Mouse (Mus musculus): ENCODE data around the gene Trpt1. TPM values are rescaled to one million over a fixed set of nuclear protein-coding genes. Genes with fewer than 3 reads are reported as not detected.
"Not testable (repeated sequence)": the region's sequence is repeated elsewhere in the genome, so short reads cannot be mapped to it uniquely, and the experiment has no call there.

The Trpt1 gene
- total RNA-seq, 1 experiment from 2014 or later = not detected

DNA sequence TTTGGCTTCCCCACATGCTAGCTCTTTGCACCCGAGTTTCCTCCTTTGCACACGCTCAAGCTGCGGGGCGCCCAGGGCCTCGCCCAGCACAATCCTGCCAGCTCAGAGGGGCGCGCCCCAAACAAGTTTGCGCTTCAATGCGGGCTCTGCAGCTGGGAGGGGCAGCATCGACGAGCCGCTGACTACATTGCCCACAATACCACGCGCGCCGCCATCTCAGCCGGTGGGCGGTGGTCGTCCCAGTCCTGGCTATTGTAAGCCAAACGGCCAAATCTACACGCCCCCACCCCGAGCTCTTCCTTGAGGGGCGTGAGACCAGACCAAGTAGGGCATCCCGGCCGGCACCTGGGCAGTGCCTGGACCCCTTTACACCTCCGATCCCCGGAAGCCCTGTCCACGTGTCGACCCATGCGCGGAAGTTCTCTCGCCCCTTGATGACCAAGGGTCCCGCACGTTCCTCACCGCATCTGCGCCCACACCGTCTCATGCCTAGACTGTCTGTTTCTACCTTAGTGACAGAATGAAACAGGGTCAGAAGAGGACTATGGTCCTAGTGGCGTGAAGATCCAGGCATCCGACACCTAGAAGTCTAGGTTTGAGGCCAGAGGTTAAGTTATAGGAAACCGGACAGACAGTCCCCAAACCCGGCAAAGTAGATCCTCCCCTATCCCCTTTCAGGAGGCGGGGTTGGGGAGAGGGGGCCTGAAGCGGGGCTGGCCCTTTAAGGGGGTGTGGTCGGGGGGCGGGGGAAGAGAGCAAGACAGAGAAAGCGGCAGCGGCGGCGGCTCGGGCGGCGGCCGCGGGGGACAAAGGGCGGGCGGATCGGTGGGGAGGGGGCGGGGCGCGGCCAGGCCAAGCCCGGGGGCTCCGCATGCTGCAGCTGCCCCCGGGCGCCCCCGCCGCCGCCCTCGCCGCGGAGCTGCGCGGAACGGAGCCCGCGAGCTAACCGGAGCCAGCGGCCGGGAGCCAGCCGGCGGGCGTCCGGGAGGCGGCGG is 21.4 kb upstream of the Trpt1 start, which contains the start of gene Ppp1r14b:
Gene Ppp1r14b (plus strand): TSS at position 758 of the 995 bp plus-strand sequence.
- peak; percentile 69 for ATAC-seq (replicated peaks; ENCODE audit: low read depth, poor library complexity, severe bottlenecking)

DNA sequence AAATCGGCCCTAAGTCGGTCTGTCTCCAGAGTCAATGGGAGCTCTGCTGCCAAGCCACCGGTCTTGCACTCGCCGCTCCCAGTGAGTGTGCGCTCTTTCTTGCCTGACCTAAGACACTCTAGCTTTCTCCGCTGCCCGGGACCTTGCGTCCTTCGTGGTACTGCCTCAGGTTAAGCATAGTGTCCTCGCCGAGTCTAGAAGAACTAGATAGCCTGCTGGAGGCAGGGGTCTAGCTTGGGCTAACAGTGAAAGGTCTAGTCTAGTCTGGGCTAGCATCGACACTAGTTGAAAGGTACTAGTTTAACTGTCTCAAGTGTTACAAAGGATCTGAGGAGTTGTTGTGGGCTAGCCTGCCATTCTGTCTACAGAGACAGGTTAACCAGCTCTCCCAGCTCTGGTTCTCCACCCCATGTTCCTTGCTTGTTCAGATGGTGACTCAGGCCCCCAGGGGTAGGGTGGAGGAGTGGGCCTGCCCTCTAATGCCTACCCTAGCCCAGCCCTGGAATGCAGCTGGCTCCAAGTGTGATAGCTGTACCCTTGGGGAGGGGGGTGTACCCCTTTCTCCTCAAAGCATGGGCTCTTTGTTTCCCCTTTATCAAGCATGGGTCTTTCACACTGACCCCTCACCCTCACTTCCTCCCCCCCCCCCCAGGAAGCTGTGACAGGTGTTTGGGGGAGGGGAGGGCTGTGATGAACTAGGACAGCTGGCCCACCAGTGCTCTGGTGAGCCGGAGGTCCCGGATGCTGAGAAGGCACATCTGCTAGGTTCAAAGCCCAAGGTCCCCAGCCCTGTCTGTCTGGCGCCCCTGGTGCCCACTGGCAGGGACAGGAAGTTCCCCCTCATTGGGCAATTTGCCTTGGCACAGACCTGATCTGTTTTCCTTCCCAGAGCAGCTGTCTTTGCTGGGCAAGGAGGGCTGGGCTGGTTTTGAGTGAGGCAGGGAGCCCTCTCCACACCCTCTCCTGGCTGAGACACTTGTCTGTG is 20.1 kb upstream of the Trpt1 start, which contains the start of gene Plcb3:
Gene Plcb3 (minus strand): TSS at position 934 of the 985 bp plus-strand sequence.
- peak; percentile 16 for ATAC-seq (replicated peaks; ENCODE audit: low read depth, poor library complexity, severe bottlenecking)

DNA sequence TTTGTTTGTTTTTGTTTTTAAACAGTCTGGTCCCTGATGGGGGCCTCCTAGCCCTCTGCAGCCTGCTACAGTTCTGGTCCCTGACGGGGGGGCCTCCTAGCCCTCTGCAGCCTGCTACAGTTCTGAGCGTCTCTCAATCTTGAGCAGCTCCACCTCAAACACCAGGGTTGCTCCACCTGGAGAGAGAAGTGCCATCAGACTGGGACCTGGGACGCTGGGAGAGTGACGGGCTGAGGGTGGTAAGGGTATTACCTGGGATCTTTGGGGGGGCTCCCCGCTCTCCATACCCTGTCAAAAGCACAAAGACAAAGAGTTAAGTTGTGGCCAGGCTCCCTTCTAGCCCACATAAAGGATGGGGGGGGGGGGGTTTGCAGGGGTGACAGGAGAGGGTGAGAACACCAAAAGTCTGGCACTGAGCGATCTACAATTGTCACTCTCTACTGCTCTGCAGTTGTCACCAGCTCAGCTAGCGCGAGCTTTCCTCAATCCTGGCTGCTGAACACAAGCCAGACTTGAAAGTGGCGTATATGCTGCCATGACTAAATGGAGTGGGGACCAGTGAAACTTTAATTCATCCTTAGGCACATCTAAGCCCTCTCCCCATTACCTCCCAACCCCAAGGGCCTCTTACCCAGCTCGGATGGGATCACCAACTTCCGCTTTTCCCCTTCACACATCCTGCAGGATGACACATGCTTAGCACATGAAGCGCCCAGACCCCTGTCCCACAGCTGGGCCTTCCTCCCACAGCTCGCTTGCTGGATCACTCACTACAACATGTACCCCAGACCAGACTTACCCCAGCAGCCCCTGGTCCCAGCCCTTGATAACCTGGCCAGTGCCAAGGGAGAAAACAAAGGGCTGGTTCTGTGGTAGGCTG is 17.9 kb upstream of the Trpt1 start:
- ATAC-seq (replicated peaks; ENCODE audit: low read depth, poor library complexity, severe bottlenecking) = no peak

DNA sequence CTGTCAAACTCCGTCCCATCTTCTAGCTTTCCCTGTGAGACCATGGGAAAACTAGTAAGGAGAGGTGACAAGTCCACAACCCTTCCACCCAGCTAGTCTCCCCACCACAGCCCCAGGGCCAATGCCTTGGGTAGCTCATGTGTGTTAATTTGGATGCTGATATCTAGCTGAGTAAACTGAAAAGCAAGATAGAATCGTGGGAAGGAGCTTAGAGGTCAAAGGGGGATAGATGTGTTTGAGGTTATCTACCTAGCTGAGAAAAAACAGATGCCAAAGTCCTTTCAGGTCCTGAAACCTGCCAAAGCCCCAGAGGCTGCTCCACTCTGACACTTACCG is 17.3 kb upstream of the Trpt1 start:
- no peak for ATAC-seq (replicated peaks; ENCODE audit: low read depth, poor library complexity, severe bottlenecking)

DNA sequence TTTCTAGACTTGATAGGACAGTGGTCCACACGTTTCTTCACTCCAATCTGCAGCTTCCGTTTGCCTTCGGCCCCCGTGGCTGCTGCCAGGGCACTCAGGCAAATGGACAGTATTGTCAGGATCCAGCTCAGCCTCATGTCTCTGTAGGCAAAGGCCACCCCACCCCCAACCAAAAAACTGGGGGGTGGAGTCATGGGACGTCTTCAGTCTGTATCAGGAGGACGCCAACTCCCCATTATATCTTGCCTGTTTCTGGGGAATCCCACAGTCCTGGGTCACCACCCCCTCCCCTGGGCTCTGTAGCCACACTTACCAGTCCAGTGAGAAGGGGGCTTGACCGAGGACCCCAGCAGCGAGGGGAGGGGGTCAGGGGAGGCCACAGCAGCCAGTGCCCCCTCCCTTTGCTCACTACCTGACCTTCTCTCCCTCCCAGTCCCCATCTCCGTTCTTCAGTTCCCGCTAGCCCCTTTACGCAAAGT is 16.9 kb upstream of the Trpt1 start:
- no peak for ATAC-seq (replicated peaks; ENCODE audit: low read depth, poor library complexity, severe bottlenecking)

DNA sequence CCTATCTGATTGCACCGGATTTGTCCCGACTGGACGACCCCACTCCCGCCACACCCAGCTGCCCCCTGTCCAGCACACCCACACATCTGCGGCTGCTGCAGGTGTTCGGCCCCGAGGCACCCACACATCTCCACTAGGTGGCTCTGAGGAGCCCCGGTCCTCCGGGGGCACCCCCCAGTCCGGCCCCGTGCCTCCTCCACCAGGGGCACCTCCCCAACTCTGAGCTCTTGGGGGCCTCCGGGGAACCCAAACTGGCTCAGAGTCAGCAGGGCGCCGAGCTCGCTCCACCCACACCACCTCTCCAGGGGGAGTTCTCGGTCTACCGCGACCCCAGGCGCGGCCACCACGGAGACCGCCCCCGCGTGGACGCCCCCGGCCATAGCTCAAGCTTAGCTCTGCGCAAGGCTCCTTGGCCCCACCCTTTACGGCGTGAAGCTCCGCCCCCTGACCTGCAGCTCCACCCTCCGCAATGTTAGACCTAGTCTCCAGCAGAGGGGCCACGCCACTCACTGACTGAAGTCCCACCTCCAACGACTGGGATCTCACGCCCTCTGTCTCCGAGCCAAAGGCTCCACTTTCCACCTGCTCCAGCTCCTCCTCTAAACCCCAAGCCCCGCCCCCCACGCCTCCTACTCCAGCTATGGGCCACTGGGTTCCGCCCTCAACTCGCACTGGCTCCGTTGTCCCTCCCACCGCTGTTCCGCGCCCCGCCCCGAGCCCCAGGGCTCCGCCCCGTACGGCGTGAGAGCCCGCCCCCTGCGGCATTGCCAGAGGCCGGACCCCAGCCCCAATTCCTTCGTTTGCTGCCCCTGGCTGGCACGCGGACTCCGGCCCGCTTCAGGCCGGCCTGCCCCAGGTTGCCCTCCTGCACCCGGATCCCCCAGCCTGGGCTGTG is 16.2 kb upstream of the Trpt1 start:
- peak; percentile 79 for ATAC-seq (replicated peaks; ENCODE audit: low read depth, poor library complexity, severe bottlenecking)

DNA sequence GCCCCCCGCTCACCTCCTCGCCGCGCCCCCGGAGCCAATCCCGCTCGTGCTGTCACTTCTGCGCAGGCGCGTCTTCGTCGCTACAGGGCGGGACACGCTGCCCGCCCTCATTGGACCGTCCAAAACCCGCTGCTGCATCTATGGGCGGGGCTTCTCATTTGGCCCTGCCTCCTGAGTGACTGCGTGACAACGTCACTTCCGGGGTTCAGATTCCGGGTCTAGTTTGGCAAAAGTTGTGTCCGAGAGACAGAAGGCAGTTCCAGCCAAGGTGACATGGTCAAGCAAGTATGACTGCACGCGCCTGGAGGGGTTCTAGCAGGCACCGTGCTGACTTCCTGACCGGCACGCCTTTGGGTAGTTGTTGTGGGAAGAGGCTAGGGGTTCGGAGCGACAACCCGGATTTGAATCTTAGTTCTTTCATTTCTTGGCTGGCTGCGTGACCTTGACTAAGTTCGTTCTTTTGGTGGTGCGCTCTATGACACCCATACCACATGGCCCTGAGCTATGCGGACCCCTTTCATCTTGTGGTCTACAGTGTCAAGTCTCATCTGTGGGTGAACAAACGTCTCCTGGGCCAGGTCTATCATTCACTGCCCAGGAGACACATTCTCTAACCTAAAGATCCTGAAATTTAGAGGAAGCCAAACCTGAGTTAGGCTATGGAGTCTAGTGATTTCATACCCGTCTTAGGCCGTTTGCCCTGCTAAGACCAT is 15.4 kb upstream of the Trpt1 start, which contains the start of gene Fkbp2:
Gene Fkbp2 (minus strand): TSS at position 121 of the 713 bp plus-strand sequence.
- peak; percentile 53 for ATAC-seq (replicated peaks; ENCODE audit: low read depth, poor library complexity, severe bottlenecking)

DNA sequence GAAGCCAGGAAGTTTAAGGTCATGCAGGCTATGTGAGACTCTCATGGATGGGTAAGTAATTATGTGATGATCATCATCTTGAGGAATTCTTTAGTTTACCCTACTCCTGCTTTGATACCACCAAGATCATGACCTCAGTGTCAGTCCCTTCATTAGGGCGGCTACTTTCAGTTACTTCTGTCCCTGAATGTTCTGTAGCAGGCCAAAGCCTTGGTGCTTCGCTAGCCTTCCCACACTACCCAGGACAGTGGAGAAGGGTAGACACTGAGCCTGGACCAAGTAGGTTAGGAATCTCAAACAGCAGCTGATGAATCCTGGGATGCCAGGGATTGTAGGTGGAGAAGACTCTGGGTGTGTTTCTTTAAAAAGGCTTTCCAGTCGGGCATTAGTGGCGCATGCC is 14.5 kb upstream of the Trpt1 start:
- ATAC-seq (replicated peaks; ENCODE audit: low read depth, poor library complexity, severe bottlenecking) = no peak

DNA sequence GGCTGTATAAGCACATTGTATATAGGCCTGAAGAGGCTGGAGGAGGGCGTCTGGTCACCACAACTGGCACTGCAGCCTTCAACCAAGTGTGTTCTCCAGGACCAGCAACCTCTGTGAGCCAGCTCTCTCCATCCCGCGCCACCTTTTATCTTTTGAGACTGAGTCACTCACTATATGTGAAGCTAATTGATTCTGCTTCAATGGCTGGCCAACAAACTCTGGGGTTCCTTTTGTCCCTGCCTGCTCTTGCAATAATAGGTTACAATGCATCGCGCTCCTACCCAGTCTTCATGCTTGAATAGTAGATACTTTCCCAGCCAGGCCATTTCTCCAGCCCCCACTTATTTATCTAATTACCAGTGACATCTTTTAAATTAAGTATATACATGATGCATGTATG is 12.3 kb upstream of the Trpt1 start:
- ATAC-seq (replicated peaks; ENCODE audit: low read depth, poor library complexity, severe bottlenecking) = no peak

DNA sequence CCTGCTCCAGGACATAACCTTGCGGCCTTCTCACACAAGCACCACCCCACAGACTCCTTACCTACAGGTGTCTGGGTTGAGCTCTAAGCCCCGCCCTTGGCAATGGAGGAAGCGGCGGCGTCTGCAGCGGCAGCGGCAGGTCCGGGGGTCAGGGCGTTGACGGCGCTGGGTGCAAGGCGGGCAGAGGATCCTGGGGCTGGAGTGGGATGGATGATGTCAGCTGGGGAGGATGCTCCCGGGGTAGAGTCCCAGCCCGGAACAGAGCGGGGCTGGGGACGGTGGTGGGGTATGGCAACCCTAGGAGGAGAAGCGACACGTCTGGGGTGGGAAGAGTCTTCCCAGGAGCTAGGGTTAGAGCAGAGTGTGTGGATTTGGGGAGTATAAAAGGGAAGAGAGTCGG is 10.6 kb upstream of the Trpt1 start:
- no peak for ATAC-seq (replicated peaks; ENCODE audit: low read depth, poor library complexity, severe bottlenecking)

DNA sequence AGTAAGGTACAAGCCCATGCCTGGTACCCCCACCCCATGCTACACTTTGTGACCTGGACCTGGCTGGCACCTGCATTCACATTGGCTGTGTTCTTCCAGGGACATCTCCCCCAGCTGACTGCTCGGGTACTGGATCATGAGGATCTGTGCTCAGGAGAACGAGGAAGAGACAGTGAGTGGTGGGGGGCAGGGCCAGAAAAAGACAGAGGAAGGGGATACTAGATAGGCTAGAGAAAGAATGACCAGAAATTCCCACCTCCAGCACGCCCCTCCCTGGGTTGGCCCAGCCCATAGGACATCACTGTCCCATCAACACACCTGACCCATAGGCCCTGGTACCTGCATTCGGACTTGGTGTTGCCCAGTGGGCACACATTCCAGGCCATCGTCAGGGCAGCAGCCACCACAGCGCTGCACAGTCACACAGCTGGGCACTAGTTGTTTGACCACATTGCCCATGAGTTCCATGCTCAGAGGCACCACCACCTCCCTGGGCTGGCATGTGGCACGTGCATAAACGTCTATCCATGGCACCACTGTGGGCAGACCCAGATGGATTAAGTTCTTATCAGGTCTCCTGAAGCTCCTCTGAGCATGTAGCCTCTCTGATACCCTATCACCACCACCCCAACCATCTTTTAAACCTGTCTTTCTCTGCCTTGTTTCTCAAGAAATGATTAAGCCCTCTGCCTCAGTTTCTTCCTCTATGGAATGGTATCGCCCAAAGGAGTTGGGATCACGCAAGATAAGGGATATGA is 9.8 kb upstream of the Trpt1 start:
- ATAC-seq (replicated peaks; ENCODE audit: low read depth, poor library complexity, severe bottlenecking) = no peak

DNA sequence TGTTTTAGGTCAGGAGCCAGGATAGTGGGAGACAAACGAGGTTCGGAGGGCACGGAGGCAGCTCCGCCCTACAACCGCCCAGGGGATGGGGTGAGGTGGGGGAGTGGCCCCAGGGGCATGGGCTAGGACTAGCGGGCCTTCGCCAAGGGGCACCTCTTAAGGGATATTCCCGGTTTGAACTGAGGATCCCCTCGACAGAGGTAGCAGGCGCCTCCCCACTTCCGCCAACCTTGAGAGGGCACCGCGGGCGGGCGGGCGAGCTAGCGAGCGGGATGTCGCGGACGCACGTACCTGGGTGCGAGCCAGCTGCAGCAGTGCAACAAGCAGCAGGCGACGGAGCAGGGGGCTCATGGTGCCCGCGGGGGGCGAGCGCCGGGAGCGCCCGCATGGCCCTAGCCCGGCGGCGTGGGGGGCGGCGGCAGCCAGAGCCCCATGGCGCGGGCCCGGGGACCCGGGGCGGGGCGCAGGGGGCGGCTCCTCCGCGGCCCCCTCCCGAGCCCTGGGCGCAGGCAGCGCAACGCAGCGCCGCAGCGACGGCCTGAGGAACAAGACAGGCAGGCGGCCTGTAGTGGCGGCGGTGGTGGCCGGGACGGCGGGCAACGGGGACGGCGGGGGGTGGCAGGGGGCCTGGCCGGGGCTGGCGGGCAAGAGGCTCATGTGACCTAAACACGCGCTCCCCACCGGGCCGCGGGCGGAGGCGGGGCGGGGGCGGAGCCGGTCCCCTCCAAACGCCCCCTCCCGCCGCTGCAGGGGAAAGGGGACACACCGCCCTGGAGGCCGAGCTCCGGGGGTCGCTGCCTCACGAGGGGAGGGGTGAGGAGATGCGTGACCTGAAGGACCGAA is 8.6 kb upstream of the Trpt1 start, which contains the start of gene Vegfb:
Gene Vegfb (minus strand): TSS at position 591 of the 843 bp plus-strand sequence.
- peak; percentile 27 for ATAC-seq (replicated peaks; ENCODE audit: low read depth, poor library complexity, severe bottlenecking)

DNA sequence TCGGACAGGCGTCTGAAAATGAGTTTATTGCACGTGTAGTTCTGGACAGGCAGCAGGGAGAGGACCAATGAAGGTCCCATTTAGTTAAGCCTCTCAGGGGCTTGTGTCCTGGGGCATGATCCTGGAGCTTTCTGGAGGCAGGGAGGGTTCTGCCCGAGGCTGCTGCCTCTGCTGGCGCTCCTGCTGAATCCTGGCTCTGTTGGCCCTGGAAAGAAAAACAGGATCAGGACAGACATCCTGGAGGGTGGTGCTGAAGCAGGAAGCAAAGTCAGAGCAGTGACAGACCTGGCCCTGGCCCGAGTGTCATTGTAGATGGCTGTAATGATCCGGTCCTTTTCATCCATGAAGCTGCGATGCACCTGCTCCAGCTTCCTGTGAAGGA is 8.0 kb upstream of the Trpt1 start:
- ATAC-seq (replicated peaks; ENCODE audit: low read depth, poor library complexity, severe bottlenecking) = no peak

DNA sequence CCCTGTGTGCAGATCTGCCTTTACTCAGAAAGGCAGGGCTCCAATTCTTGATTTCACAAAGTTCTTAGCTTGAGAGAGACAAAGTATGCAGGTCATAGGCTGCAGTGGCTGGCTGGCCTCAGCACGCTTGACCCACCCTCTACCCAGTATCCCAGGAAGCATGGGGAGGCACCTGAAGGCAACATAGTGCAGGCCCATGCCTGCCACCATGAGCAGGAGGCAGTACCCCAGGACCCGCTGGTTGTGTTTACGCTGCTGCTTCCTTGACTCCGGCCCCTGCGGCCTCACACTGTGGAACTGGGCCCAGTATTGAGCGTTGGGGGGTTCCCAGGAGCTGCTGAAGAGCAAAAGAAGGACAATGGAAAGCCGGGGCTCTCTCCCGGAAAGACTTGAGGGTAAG is 6.7 kb upstream of the Trpt1 start:
- no peak for ATAC-seq (replicated peaks; ENCODE audit: low read depth, poor library complexity, severe bottlenecking)

DNA sequence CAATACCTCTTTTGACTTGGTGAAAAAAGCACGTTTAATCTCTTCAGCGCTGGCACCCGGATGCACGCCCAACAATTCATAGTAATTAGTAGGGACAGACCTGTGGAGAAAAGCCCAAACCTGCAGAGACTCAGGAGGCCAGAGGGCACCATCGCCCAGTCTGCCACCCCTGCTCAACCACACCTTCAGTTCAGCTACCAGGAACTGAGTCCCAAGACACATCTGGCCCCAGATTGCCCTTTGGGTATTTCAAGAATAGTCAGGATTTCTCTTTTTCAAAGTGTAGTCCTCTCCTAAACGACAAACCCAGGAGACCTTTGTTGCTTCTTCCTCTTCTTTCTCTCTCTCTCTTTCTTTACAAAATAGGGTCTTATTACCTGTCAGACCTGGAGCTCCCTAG is 5.2 kb upstream of the Trpt1 start:
- no peak for ATAC-seq (replicated peaks; ENCODE audit: low read depth, poor library complexity, severe bottlenecking)

DNA sequence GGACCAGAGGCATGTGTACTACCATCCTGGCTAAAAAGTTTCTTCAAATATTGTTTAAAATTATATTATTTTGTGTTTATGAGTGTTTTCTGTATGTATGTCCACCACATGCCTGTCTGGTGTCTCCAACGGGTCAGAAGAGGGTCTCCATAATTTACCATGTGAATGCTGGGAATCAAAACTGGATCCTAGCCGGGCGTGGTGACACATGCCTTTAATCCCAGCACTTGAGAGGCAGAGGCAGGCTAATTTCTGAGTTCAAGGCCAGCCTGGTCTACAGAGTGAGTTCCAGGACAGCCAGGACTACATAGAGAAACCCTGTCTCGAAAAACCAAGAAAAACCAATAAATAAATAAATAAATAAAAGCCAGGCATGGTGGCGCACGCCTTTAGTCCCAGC is 4.8 kb upstream of the Trpt1 start:
- ATAC-seq (replicated peaks; ENCODE audit: low read depth, poor library complexity, severe bottlenecking) = not testable (repeated sequence)
